Mouse (Mus musculus): ENCODE data around the gene Glra4.
"Not testable (repeated sequence)": the region's sequence is repeated elsewhere in the genome, so short reads cannot be mapped to it uniquely, and the experiment has no call there.

The Glra4 gene

GRCm38 (mm10) chrX:136732016-136732415 lies 47.9 kb downstream of the Glra4 start:
- no peak for DNase-seq (ENCODE audit: low read depth)

- not testable (repeated sequence) for DNase-seq (ENCODE audit: low read depth)
These were observed 65.0 kb downstream of the Glra4 start for GRCm38 (mm10) chrX:136714742-136715474.

GRCm38 (mm10) chrX:136708782-136709181 lies 71.2 kb downstream of the Glra4 start:
- no peak for DNase-seq (ENCODE audit: low read depth)

- peak; percentile 6 for DNase-seq (ENCODE audit: low read depth)
These were observed 71.7 kb downstream of the Glra4 start for GRCm38 (mm10) chrX:136708168-136708681.

Measured in fibroblast of lung, adult 2 months (primary cell).